Mouse (Mus musculus) heart, adult 11 months (tissue): ENCODE data around the gene Sept3.

Source experiments
- DNase-seq: peaks from one replicate; pipeline ENCODE4 v3.0.0; 2022

Sept3 gene

GRCm38 (mm10) chr15:82341036-82341501 lies 66.4 kb downstream of the Sept3 start:
- DNase-seq, result peak; percentile 98

DNA sequence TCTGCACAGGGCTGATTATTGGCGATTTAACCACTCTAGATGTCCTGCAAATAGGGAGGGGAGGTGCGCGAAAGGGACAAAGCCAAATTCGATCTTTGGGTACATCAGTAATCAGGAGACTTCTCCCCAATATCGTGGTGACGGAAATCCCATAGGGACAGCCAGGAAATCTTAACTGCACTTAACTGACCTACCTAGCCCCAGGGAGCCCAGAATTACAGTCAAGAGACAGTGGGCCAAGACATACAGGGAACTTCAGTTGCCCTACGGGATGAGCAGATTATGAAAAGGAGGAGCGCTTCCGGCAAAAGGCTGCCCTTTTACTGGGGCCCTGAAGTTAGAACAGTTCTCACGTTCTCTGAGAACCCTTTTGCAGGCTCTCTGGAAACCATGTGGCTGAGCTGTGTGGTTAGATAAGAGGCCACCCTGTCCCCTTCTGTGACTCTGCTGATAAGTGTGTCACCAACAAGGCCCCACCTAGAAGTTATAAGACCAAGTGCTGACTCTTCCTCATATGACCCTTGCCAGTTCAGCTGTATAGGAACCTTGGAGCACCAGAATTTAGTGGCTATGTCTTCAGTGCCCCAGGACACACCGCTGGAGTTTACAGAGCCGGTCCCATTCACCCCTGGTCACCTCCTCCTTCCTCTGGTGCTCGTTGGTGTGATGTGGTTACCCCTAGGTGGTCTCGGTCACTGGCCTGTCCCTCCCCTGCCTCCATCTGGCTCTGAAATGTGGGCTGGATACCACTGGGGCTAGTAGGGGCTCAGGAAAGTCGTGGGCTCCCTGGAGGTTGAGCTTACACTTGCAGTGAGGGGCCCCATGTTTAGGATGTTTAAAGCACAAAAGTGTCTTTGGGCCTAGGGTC lies 67.2 kb downstream of the Sept3 start:
- DNase-seq, result peak; percentile 92

- DNase-seq, result no peak
Observed at GRCm38 (mm10) chr15:82342543-82342935, 67.8 kb downstream of the Sept3 start.

GRCm38 (mm10) chr15:82343368-82344287 lies 68.9 kb downstream of the Sept3 start:
- DNase-seq, result peak; percentile 92
